Comparison of ENCODE assay signal across 8 mouse cellular contexts in the genomic region with DNA sequence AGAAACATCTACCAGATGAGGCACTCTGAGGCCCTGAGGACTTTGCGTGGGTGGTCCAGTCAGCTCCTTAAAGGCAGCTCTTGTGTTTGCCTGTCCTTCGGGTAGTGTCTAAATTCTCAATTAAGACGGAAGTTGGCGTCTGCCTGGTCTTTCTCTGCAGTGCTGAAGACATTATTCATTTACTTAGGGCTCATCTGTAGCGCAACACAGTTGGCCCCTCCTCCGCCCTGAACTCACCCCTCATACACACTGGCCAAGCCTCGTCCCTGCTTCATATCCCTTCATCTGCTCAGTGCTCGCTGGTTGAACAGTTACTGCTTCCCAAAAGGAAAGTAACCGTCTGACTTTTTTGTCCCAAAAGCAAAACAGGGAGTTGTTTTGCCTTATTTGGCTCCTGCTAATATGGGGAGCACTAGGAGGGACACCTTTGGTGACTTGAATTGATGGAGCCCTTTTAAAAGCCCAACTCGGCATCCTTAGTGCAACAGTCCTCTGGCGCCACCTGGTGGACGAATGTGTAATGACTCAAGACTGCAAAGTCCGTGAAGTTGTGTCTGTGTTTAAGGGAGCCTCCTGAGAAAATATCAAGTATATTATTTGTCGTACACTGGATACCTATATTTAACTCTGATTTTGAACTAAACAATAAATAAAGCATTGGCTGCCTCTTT. TPM values are rescaled to one million over a fixed set of nuclear protein-coding genes. Genes with fewer than 3 reads are reported as not detected.
A peak's percentile ranks its signal among the peaks of the same experiment; 100 is the strongest.
DNase-seq lines count a peak whose midpoint lies in the region; ATAC-seq and TF ChIP-seq lines count a peak whose summit lies in the region.

No protein-coding gene starts in this region.

- no peak for TF ChIP-seq POLR2A in small intestine, adult 2 months (IDR thresholded peaks at IDR 0.05; ENCODE audit: low read depth, low read length)

- no peaks in the 10 kb centered on the region for H3K4me1 ChIP-seq in forebrain, embryonic 15.5 days
- no peaks in the 10 kb centered on the region for H3K4me1 ChIP-seq in hindbrain, embryonic 15.5 days (replicated peaks)
- no peaks in the 10 kb centered on the region for H3K4me1 ChIP-seq in midbrain, embryonic 11.5 days (ENCODE audit: control insufficient read depth, insufficient read depth, low read length)
- no peaks in the 10 kb centered on the region; the same call in 1 of the 2 replicates for H3K4me1 ChIP-seq in small intestine, adult 2 months (ENCODE audit: control insufficient read depth, insufficient read depth, insufficient read length, low read length)

- H3K4me2 ChIP-seq in forebrain, embryonic 15.5 days (replicated peaks): no peak overlapping the region
- H3K4me2 ChIP-seq in hindbrain, embryonic 15.5 days: no peak overlapping the region
- no peak overlapping the region for H3K4me2 ChIP-seq in midbrain, embryonic 11.5 days

- no peak overlapping the region for H3K4me3 ChIP-seq in forebrain, embryonic 15.5 days
- no peak overlapping the region for H3K4me3 ChIP-seq in hindbrain, embryonic 15.5 days
- H3K4me3 ChIP-seq in midbrain, embryonic 11.5 days (ENCODE audit: low read depth, low read length): no peak overlapping the region
- H3K4me3 ChIP-seq in small intestine, adult 2 months (ENCODE audit: low read depth, low read length): no peak overlapping the region

- peak; percentile 87; the same call in 1 of the 2 replicates for TF ChIP-seq CTCF in small intestine, adult 2 months (IDR thresholded peaks at IDR 0.05; ENCODE audit: extremely low read depth, insufficient read length, insufficient replicate concordance, low read depth, low read length)

- H3K36me3 ChIP-seq in forebrain, embryonic 15.5 days: no peaks in the 10 kb centered on the region
- no peaks in the 10 kb centered on the region for H3K36me3 ChIP-seq in hindbrain, embryonic 15.5 days
- no peaks in the 10 kb centered on the region for H3K36me3 ChIP-seq in midbrain, embryonic 11.5 days (ENCODE audit: control insufficient read depth, insufficient read depth, low read length)
- H3K36me3 ChIP-seq in small intestine, adult 2 months (ENCODE audit: control insufficient read depth, insufficient read depth, low read length): no peaks in the 10 kb centered on the region

- no peak overlapping the region for H3K27ac ChIP-seq in forebrain, embryonic 15.5 days (replicated peaks)
- no peak overlapping the region for H3K27ac ChIP-seq in hindbrain, embryonic 15.5 days (replicated peaks)
- no peak overlapping the region for H3K27ac ChIP-seq in midbrain, embryonic 11.5 days (ENCODE audit: low read depth, low read length)
- H3K27ac ChIP-seq in small intestine, adult 2 months (ENCODE audit: insufficient read depth, low read depth, low read length): no peak overlapping the region

- H3K27me3 ChIP-seq in forebrain, embryonic 15.5 days: no peaks in the 10 kb centered on the region
- peaks cover 2% of the 10 kb centered on the region; the same call in 1 of the 2 replicates for H3K27me3 ChIP-seq in hindbrain, embryonic 15.5 days
- H3K27me3 ChIP-seq in midbrain, embryonic 11.5 days (ENCODE audit: control insufficient read depth, insufficient read depth, low read length): no peaks in the 10 kb centered on the region
- 0 out of 2 replicates have a peak, but pooled peaks cover 3% of the 10 kb centered on the region for H3K27me3 ChIP-seq in small intestine, adult 2 months (ENCODE audit: control insufficient read depth, insufficient read depth, low read length)

- ATAC-seq in cerebellum, adult (ENCODE audit: insufficient number of reproducible peaks, low FRiP score, low TSS enrichment): peak; percentile 62
- ATAC-seq in forebrain, embryonic 15.5 days (replicated peaks): peak; percentile 51; the same call in 1 of the 2 replicates
- ATAC-seq in hindbrain, embryonic 15.5 days (ENCODE audit: low FRiP score, low read depth): peak; percentile 62; the same call in 1 of the 2 replicates
- 0 out of 2 replicates have a peak, but pooled peaks have one; percentile 22 for ATAC-seq in midbrain, embryonic 11.5 days (ENCODE audit: low FRiP score)

- 32% methylated on average over 14 of the region's 14 CpGs for WGBS in forebrain, embryonic 15.5 days
- WGBS in hindbrain, embryonic 15.5 days: 35% methylated on average over 14 of the region's 14 CpGs
- WGBS in midbrain, embryonic 11.5 days: 42% methylated on average over 14 of the region's 14 CpGs
- 35% methylated on average over 14 of the region's 14 CpGs for WGBS in small intestine, adult 2 months

- no peaks in the 10 kb centered on the region for H3K9me3 ChIP-seq in forebrain, embryonic 15.5 days
- H3K9me3 ChIP-seq in hindbrain, embryonic 15.5 days: no peaks in the 10 kb centered on the region
- no peaks in the 10 kb centered on the region for H3K9me3 ChIP-seq in midbrain, embryonic 11.5 days (ENCODE audit: control insufficient read depth, low read length)

- peak; percentile 79 for DNase-seq in R1 (ENCODE audit: low read depth, low spot score)
- peak; percentile 56 for DNase-seq in left cerebral cortex, adult 11 months (ENCODE audit: low spot score)
- peak; percentile 97 for DNase-seq in midbrain, embryonic 11.5 days (ENCODE audit: low spot score, missing footprints)
- DNase-seq in yolk sac, embryonic 10.5 days (ENCODE audit: low spot score): peak; percentile 54

- H3K9ac ChIP-seq in forebrain, embryonic 15.5 days (replicated peaks): no peak overlapping the region
- H3K9ac ChIP-seq in hindbrain, embryonic 15.5 days: no peak overlapping the region
- H3K9ac ChIP-seq in midbrain, embryonic 11.5 days (ENCODE audit: low read length): no peak overlapping the region

RNA-seq across cellular contexts. Expression of a gene that starts 27.3 kb away (rescaled TPM):
- 15.5 and 20.2 TPM in 2 replicates for polyA plus RNA-seq in forebrain, embryonic 15.5 days (2015; fragmentation: Nextera tagmentation; extraction: Ambion mirVana)
- polyA plus RNA-seq in hindbrain, embryonic 15.5 days (2015; fragmentation: Nextera tagmentation; extraction: Ambion mirVana): 14.8 and 18.9 TPM in 2 replicates
- 10.1 and 11.6 TPM in 2 replicates for polyA plus RNA-seq in midbrain, embryonic 11.5 days (2014; fragmentation: Nextera tagmentation; extraction: Ambion mirVana)
- 2.4 TPM in 2 replicates for polyA plus RNA-seq in small intestine, adult 2 months (2012; rRNA removed)

RNA-seq across cellular contexts. Expression of a gene that starts 29.1 kb away (rescaled TPM):
- polyA plus RNA-seq in forebrain, embryonic 15.5 days (2015; fragmentation: Nextera tagmentation; extraction: Ambion mirVana): 148 TPM in 2 replicates
- 142 and 146 TPM in 2 replicates for polyA plus RNA-seq in hindbrain, embryonic 15.5 days (2015; fragmentation: Nextera tagmentation; extraction: Ambion mirVana)
- polyA plus RNA-seq in midbrain, embryonic 11.5 days (2014; fragmentation: Nextera tagmentation; extraction: Ambion mirVana): 99.2 and 104 TPM in 2 replicates
- polyA plus RNA-seq in small intestine, adult 2 months (2012; rRNA removed): 352 and 389 TPM in 2 replicates

RNA-seq across cellular contexts. Expression of a gene that starts 51.4 kb away (rescaled TPM):
- not detected in 2 replicates for polyA plus RNA-seq in forebrain, embryonic 15.5 days (2015; fragmentation: Nextera tagmentation; extraction: Ambion mirVana)
- polyA plus RNA-seq in hindbrain, embryonic 15.5 days (2015; fragmentation: Nextera tagmentation; extraction: Ambion mirVana): not detected in 2 replicates
- polyA plus RNA-seq in midbrain, embryonic 11.5 days (2014; fragmentation: Nextera tagmentation; extraction: Ambion mirVana): not detected in 2 replicates
- polyA plus RNA-seq in small intestine, adult 2 months (2012; rRNA removed): not detected in 2 replicates
